Mouse (Mus musculus) kidney, adult 2 months (tissue): ENCODE measurements around the gene Stx12.
"Not testable (repeated sequence)": the region's sequence is repeated elsewhere in the genome, so short reads cannot be mapped to it uniquely, and the experiment has no call there.

ENCODE experiments used
- CTCF ChIP-seq: fragments of 200-500 bp; conservative IDR thresholded peaks from 2 replicates; pipeline ENCODE4 v1.5.1; 2011; ENCODE audit warnings: low read depth, mild to moderate bottlenecking, control low read depth, low read length, moderate library complexity, mixed read lengths; ENCODE audit not compliant: insufficient read depth, insufficient read length
- POLR2A ChIP-seq: fragments of 200-500 bp; IDR thresholded peaks from one replicate; pipeline ENCODE4 v1.6.1; 2011; ENCODE audit warnings: low read depth, low read length, control low read depth

- not testable (repeated sequence) for TF ChIP-seq CTCF, POLR2A
Measured at GRCm38 (mm10) chr4:132926520-132926919, 42.2 kb upstream of the Stx12 start.
